Mouse (Mus musculus): ENCODE data around the gene Olfr945.

The Olfr945 gene

DNA sequence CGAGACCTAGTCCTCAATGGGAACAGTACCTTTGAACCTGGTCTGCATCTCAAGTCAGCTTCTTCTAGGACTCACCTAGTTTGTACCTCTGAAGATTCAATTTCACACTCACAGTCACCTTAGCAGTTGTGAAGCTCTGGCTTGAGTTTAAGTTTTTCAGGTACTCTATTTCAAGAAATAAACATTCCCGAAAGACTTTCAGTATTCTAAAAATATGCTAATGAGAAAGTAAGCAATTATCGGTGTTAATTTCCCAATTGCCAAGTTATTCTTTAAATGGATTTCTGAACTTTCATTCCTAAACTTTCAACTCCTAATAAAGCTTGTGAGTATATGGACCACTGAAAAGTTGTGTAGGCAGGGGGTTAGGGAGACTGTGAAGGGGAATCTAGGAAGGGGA is at the start of gene Olfr945:
Olfr945 (minus strand) TSS at position 101 of the 400 bp plus-strand sequence.
- no peak for DNase-seq

DNA sequence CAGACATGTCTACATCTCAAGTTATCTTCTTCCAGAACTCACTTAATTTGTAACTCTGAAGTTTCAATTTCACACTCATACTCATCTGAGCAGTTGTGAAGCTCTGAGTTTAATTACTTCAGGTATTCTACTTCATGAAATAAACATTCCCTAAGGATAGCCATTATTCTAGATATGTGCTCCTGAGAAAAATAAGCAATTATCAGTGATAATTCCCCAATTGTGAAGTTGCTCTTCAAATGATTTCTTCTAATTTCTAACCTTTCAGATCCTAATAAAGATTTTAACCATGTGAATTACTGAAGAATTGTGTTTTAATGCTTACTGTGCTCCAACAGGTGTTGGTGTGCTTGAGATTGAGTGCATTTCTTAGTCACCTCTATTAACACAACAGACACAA is 49.3 kb upstream of the Olfr945 start, which contains the start of gene Olfr948:
Olfr948 (minus strand) TSS at position 101 of the 400 bp plus-strand sequence.
- DNase-seq = no peak

DNA sequence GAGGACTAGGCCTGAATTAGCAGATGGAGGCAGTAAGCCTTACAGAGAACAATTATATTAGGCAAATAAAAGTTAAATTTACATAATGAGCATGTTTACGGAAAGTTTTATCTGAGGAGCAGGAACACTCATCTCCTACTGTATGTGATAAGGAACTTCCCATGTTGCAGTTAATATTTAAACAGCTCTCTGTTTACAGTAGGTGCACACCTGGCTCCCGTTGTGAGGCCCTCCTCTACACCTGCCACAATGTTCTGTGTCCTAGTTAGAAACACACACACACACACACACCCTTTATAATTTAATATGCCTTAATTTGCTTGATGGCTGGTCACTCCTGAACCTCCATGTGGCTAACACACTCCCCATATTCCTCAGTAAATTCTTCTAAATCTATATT is 10.5 kb upstream of the Olfr945 start:
- no peak for DNase-seq

DNA sequence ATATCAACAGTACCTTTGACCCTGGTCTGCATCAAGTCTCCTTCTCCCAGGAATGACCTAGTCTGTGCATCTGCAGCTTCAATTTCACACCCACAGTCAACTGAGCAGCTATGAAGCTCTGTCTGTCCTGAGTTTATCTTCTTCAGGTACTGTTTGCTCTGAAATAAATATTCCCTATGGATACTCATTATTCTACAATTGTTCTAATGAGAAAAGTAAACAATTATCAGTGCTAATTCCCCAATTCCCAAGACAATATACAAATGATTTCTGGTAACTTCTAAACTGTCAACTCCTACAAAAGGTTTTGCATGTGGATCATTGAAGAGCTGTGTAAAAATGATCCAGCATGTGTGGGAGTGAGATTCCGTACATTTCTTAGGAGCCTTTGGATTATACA is 26.7 kb downstream of the Olfr945 start, which contains the start of gene Olfr1537:
Olfr1537 (minus strand) TSS at position 101 of the 400 bp plus-strand sequence.
- DNase-seq = no peak
